Mouse (Mus musculus): ENCODE measurements around the gene Zfp950.
"Not testable (repeated sequence)": the region's sequence is repeated elsewhere in the genome, so short reads cannot be mapped to it uniquely, and the experiment has no call there.

Gene Zfp950

GRCm38 (mm10) chr19:61140342-61141206, at the start of gene Zfp950:
Gene Zfp950, minus strand, starts transcription at chr19:61140840.
- DNase-seq (ENCODE audit: low read depth), result peak; percentile 90

- DNase-seq (ENCODE audit: low read depth), result not testable (repeated sequence)
Measured at GRCm38 (mm10) chr19:61183590-61183989, 43.0 kb upstream of the Zfp950 start, which contains the start of gene Gm6020. Gene Gm6020, plus strand, starts transcription at chr19:61183890.

GRCm38 (mm10) chr19:61175756-61176324, 35.2 kb upstream of the Zfp950 start, which contains the start of gene Gm7102:
Gene Gm7102, minus strand, starts transcription at chr19:61176309.
- DNase-seq (ENCODE audit: low read depth), result no peak

GRCm38 (mm10) chr19:61151701-61152420, 11.2 kb upstream of the Zfp950 start:
- DNase-seq (ENCODE audit: low read depth), result peak; percentile 31

- DNase-seq (ENCODE audit: low read depth), result peak; percentile 45
Measured at GRCm38 (mm10) chr19:61151372-61151700, 10.7 kb upstream of the Zfp950 start.

GRCm38 (mm10) chr19:61141299-61141698, 659 bp upstream of the Zfp950 start:
- DNase-seq (ENCODE audit: low read depth), result no peak

GRCm38 (mm10) chr19:61138655-61139054, 2.0 kb downstream of the Zfp950 start:
- no peak for DNase-seq (ENCODE audit: low read depth)

- DNase-seq (ENCODE audit: low read depth), result no peak
Measured at GRCm38 (mm10) chr19:61131096-61131495, 9.5 kb downstream of the Zfp950 start.

- peak; percentile 8 for DNase-seq (ENCODE audit: low read depth)
Measured at GRCm38 (mm10) chr19:61110184-61110583, 30.5 kb downstream of the Zfp950 start.

GRCm38 (mm10) chr19:61097764-61098163, 42.9 kb downstream of the Zfp950 start:
- DNase-seq (ENCODE audit: low read depth), result peak; percentile 57

GRCm38 (mm10) chr19:61096776-61097175, 43.9 kb downstream of the Zfp950 start:
- DNase-seq (ENCODE audit: low read depth), result no peak

GRCm38 (mm10) chr19:61090541-61090940, 50.1 kb downstream of the Zfp950 start:
- no peak for DNase-seq (ENCODE audit: low read depth)

GRCm38 (mm10) chr19:61089001-61089400, 51.6 kb downstream of the Zfp950 start:
- no peak for DNase-seq (ENCODE audit: low read depth)

GRCm38 (mm10) chr19:61087781-61088180, 52.9 kb downstream of the Zfp950 start:
- DNase-seq (ENCODE audit: low read depth), result no peak

- DNase-seq (ENCODE audit: low read depth), result no peak
Measured at GRCm38 (mm10) chr19:61085217-61085616, 55.4 kb downstream of the Zfp950 start.

GRCm38 (mm10) chr19:61084149-61084940, 56.3 kb downstream of the Zfp950 start:
- peak; percentile 87 for DNase-seq (ENCODE audit: low read depth)

GRCm38 (mm10) chr19:61083006-61083405, 57.6 kb downstream of the Zfp950 start:
- no peak for DNase-seq (ENCODE audit: low read depth)

GRCm38 (mm10) chr19:61080251-61080749, 60.3 kb downstream of the Zfp950 start:
- no peak for DNase-seq (ENCODE audit: low read depth)

- DNase-seq (ENCODE audit: low read depth), result no peak
Measured at GRCm38 (mm10) chr19:61078622-61079021, 62.0 kb downstream of the Zfp950 start.

- DNase-seq (ENCODE audit: low read depth), result no peak
Measured at GRCm38 (mm10) chr19:61065011-61065410, 75.6 kb downstream of the Zfp950 start.

GRCm38 (mm10) chr19:61064386-61064785, 76.3 kb downstream of the Zfp950 start:
- DNase-seq (ENCODE audit: low read depth), result no peak

- no peak for DNase-seq (ENCODE audit: low read depth)
Measured at GRCm38 (mm10) chr19:61057581-61057980, 83.1 kb downstream of the Zfp950 start.

All from naive thymus-derived CD4-positive, alpha-beta T cell, adult 2 months (primary cell).